Mouse (Mus musculus): ENCODE measurements at regions not wholly inside any gene's neighbourhood (a gene's known extent, or its start where the extent isn't known, plus 50 kb on each side); places are given as distances from the start of the nearest gene placed in this dataset.

- H3K4me2 ChIP-seq (ENCODE audit: low read length) = no peak overlapping the region
- H3K4me1 ChIP-seq (ENCODE audit: control insufficient read depth, insufficient read depth, low read depth, low read length) = no peaks in the 10 kb centered on the region
- H3K9ac ChIP-seq (ENCODE audit: low read depth, low read length) = no peak overlapping the region
- H3K27me3 ChIP-seq (replicated peaks; ENCODE audit: control insufficient read depth, insufficient read depth, low read length) = no peaks in the 10 kb centered on the region
- no peak overlapping the region for H3K4me3 ChIP-seq (ENCODE audit: low read length)
- no peak overlapping the region for H3K27ac ChIP-seq (ENCODE audit: low read depth, low read length)
- no peaks in the 10 kb centered on the region for H3K9me3 ChIP-seq (ENCODE audit: control insufficient read depth, low read length)
- ATAC-seq = 0 out of 2 replicates have a peak, but pooled peaks have one; percentile 34
- 46% methylated on average over 2 of the region's 2 CpGs for WGBS
- H3K36me3 ChIP-seq (ENCODE audit: control insufficient read depth, insufficient read depth, low read length) = no peaks in the 10 kb centered on the region
Observed at GRCm38 (mm10) chr5:84608683-84609082, 191.5 kb upstream of the Epha5 start.

DNA sequence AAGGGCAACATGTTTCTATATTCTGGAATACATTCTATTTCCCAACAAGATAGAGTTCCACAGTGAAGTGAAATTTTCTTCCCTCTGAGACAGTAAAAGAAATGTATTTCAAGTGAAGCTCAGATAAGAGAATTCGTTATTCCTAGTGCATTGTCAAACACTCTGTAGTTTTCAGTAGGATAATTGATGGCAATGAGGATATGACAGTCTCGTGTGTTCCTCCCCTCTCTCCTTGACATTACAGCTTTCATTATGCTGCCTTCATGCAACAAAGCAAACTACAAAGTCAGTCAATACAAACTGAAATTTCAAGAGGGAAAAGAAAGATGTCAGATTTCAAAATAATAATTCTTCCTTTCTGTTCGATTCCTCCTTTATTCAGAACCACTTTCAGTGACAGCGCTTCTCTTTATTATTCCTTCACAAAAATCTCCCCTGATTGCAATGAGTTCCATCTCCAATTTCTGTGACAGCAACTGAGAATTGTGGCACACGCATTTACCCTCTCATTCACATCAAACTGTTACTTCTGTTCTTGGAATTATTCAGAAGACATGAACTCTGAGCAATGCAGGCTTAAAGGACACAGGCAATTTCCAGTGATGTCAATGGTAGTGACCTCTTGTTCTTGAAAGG lies 148.2 kb upstream of the Epha5 start:
- H3K27ac ChIP-seq (ENCODE audit: low read depth, low read length) = no peak overlapping the region
- no peak for ATAC-seq
- no peak overlapping the region for H3K9ac ChIP-seq (ENCODE audit: low read depth, low read length)
- 0 out of 2 replicates have a peak, but pooled peaks cover 3% of the 10 kb centered on the region for H3K9me3 ChIP-seq (ENCODE audit: control insufficient read depth, low read length)
- no peaks in the 10 kb centered on the region for H3K4me1 ChIP-seq (ENCODE audit: control insufficient read depth, insufficient read depth, low read depth, low read length)
- H3K27me3 ChIP-seq (replicated peaks; ENCODE audit: control insufficient read depth, insufficient read depth, low read length) = no peaks in the 10 kb centered on the region
- no peaks in the 10 kb centered on the region for H3K36me3 ChIP-seq (ENCODE audit: control insufficient read depth, insufficient read depth, low read length)
- no peak overlapping the region for H3K4me2 ChIP-seq (ENCODE audit: low read length)
- 81% methylated on average over 5 of the region's 5 CpGs for WGBS
- H3K4me3 ChIP-seq (ENCODE audit: low read length) = no peak overlapping the region

DNA sequence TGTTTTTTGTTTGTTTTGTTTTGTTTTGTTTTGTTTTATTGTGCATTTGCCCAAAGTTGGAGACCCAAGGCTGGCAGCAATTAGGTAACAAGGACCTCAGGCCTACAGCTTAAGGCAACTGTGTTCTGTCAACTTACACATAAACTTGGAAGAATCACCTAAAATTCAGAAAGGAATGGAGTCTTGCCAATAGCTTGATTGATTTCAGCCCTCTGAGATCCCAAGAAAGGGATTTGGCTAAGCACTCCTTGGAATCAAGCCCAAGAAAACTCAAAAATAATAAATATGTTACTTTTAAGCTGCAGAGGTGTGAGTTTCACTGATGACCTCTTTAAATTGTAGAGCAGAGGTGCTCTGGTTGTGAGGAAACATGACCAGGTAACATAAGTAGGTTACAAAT lies 102.7 kb upstream of the Epha5 start:
- Histone ChIP-seq H3K4me1 (ENCODE audit: control insufficient read depth, insufficient read depth, low read depth, low read length) (no peaks in the 10 kb centered on the region), H3K27me3 (replicated peaks; ENCODE audit: control insufficient read depth, insufficient read depth, low read length) (no peaks in the 10 kb centered on the region), H3K9ac (ENCODE audit: low read depth, low read length) (no peak overlapping the region), H3K36me3 (ENCODE audit: control insufficient read depth, insufficient read depth, low read length) (no peaks in the 10 kb centered on the region), H3K9me3 (ENCODE audit: control insufficient read depth, low read length) (no peaks in the 10 kb centered on the region), H3K4me3 (ENCODE audit: low read length) (no peak overlapping the region), H3K4me2 (ENCODE audit: low read length) (no peak overlapping the region), H3K27ac (ENCODE audit: low read depth, low read length) (no peak overlapping the region)
- ATAC-seq = no peak

DNA sequence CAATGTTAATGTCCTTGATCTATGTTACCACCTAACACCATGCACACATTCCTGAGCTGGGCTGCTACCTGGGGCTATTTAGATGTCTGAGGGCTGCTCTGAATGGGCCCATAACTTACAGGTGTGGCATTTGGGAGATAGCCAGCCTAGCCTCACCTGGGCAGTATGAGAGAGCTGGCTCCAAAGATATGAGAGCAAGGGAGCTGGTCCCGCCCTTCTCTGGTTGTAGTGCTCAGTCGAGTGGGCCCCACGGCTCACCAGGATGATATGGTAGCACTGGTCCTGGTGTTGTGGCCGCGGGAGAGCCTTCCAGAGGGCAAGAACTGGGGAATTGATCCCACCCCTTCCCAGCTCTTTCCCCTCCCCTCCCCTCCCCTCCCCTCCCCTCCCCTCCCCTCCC lies 93.0 kb upstream of the Epha5 start:
- Histone ChIP-seq H3K27me3 (replicated peaks; ENCODE audit: control insufficient read depth, insufficient read depth, low read length) (no peaks in the 10 kb centered on the region), H3K27ac (ENCODE audit: low read depth, low read length) (no peak overlapping the region), H3K4me3 (ENCODE audit: low read length) (no peak overlapping the region), H3K9me3 (ENCODE audit: control insufficient read depth, low read length) (no peaks in the 10 kb centered on the region), H3K4me2 (ENCODE audit: low read length) (no peak overlapping the region), H3K4me1 (ENCODE audit: control insufficient read depth, insufficient read depth, low read depth, low read length) (no peaks in the 10 kb centered on the region), H3K9ac (ENCODE audit: low read depth, low read length) (no peak overlapping the region), H3K36me3 (ENCODE audit: control insufficient read depth, insufficient read depth, low read length) (no peaks in the 10 kb centered on the region)
- WGBS = 81% methylated on average over 5 of the region's 5 CpGs
- no peak for ATAC-seq

- Histone ChIP-seq H3K9ac (ENCODE audit: low read depth, low read length) (no peak overlapping the region), H3K27ac (ENCODE audit: low read depth, low read length) (no peak overlapping the region), H3K4me2 (ENCODE audit: low read length) (no peak overlapping the region), H3K4me3 (ENCODE audit: low read length) (no peak overlapping the region), H3K27me3 (replicated peaks; ENCODE audit: control insufficient read depth, insufficient read depth, low read length) (no peaks in the 10 kb centered on the region), H3K9me3 (ENCODE audit: control insufficient read depth, low read length) (no peaks in the 10 kb centered on the region), H3K36me3 (ENCODE audit: control insufficient read depth, insufficient read depth, low read length) (no peaks in the 10 kb centered on the region), H3K4me1 (ENCODE audit: control insufficient read depth, insufficient read depth, low read depth, low read length) (no peaks in the 10 kb centered on the region)
- ATAC-seq = no peak
Observed at GRCm38 (mm10) chr5:84480978-84481377, 63.8 kb upstream of the Epha5 start.
